Mouse (Mus musculus): ENCODE data around the gene Tekt2. TPM values are rescaled to one million over a fixed set of nuclear protein-coding genes. Genes with fewer than 3 reads are reported as not detected.

Gene Tekt2
- polyA plus RNA-seq, 1 experiment, result 3.1 TPM

GRCm38 (mm10) chr4:126322646-126323045 is 2.8 kb downstream of the Tekt2 start:
- TF ChIP-seq CTCF (IDR thresholded peaks at IDR 0.05; ENCODE audit: borderline replicate concordance, insufficient read depth, low read length), result no peak
- TF ChIP-seq POLR2A (IDR thresholded peaks at IDR 0.05; ENCODE audit: low read depth, low read length), result no peak
- Histone ChIP-seq H3K4me1 (ENCODE audit: control insufficient read depth, insufficient read depth, low read length) (no peaks in the 10 kb centered on the region), H3K4me3 (ENCODE audit: insufficient read depth, low read length) (no peak overlapping the region), H3K27ac (ENCODE audit: insufficient read depth, low read length) (no peak overlapping the region)

GRCm38 (mm10) chr4:126321854-126322511 is 3.5 kb downstream of the Tekt2 start:
- no peak overlapping the region for H3K27ac ChIP-seq (ENCODE audit: insufficient read depth, low read length)
- H3K4me3 ChIP-seq (ENCODE audit: insufficient read depth, low read length), result 0 out of 2 replicates have a peak overlapping the region, but pooled peaks have one; percentile 5
- no peak for TF ChIP-seq CTCF (IDR thresholded peaks at IDR 0.05; ENCODE audit: borderline replicate concordance, insufficient read depth, low read length)
- H3K4me1 ChIP-seq (ENCODE audit: control insufficient read depth, insufficient read depth, low read length), result no peaks in the 10 kb centered on the region

- TF ChIP-seq CTCF (IDR thresholded peaks at IDR 0.05; ENCODE audit: borderline replicate concordance, insufficient read depth, low read length) (peak; percentile 100), POLR2A (IDR thresholded peaks at IDR 0.05; ENCODE audit: low read depth, low read length) (peak; percentile 62)
- peak within 1 kb of the TSS; percentile 74 for H3K4me3 ChIP-seq (ENCODE audit: insufficient read depth, low read length)
Observed at GRCm38 (mm10) chr4:126321111-126321853, 4.2 kb downstream of the Tekt2 start, which contains the start of gene Adprhl2. Gene Adprhl2 (minus strand): TSS chr4:126321703.

GRCm38 (mm10) chr4:126319806-126320205 is 5.7 kb downstream of the Tekt2 start:
- H3K4me1 ChIP-seq (ENCODE audit: control insufficient read depth, insufficient read depth, low read length), result peaks cover 2% of the 10 kb centered on the region; the same call in 1 of the 2 replicates
- H3K4me3 ChIP-seq (ENCODE audit: insufficient read depth, low read length), result no peak overlapping the region
- TF ChIP-seq CTCF (IDR thresholded peaks at IDR 0.05; ENCODE audit: borderline replicate concordance, insufficient read depth, low read length) (no peak), POLR2A (IDR thresholded peaks at IDR 0.05; ENCODE audit: low read depth, low read length) (no peak)
- no peak overlapping the region for H3K27ac ChIP-seq (ENCODE audit: insufficient read depth, low read length)

More at GRCm38 (mm10) chr4:126321111-126321853, 4.2 kb downstream of the Tekt2 start, which contains the start of gene Adprhl2:
- H3K4me1 ChIP-seq (ENCODE audit: control insufficient read depth, insufficient read depth, low read length), result no peaks in the 10 kb centered on the region
- peak within 1 kb of the TSS; percentile 71 for H3K27ac ChIP-seq (ENCODE audit: insufficient read depth, low read length)

GRCm38 (mm10) chr4:126316443-126317040 is 8.9 kb downstream of the Tekt2 start:
- no peak overlapping the region for H3K27ac ChIP-seq (ENCODE audit: insufficient read depth, low read length)

GRCm38 (mm10) chr4:126315931-126316330 is 9.6 kb downstream of the Tekt2 start:
- H3K4me1 ChIP-seq (ENCODE audit: control insufficient read depth, insufficient read depth, low read length), result peaks cover 9% of the 10 kb centered on the region
- no peak overlapping the region for H3K27ac ChIP-seq (ENCODE audit: insufficient read depth, low read length)
- no peak for TF ChIP-seq CTCF (IDR thresholded peaks at IDR 0.05; ENCODE audit: borderline replicate concordance, insufficient read depth, low read length)
- no peak for TF ChIP-seq POLR2A (IDR thresholded peaks at IDR 0.05; ENCODE audit: low read depth, low read length)
- no peak overlapping the region for H3K4me3 ChIP-seq (ENCODE audit: insufficient read depth, low read length)

More at GRCm38 (mm10) chr4:126316443-126317040, 8.9 kb downstream of the Tekt2 start:
- TF ChIP-seq POLR2A (IDR thresholded peaks at IDR 0.05; ENCODE audit: low read depth, low read length) (no peak), CTCF (IDR thresholded peaks at IDR 0.05; ENCODE audit: borderline replicate concordance, insufficient read depth, low read length) (no peak)
- no peak overlapping the region for H3K4me3 ChIP-seq (ENCODE audit: insufficient read depth, low read length)
- peaks cover 9% of the 10 kb centered on the region for H3K4me1 ChIP-seq (ENCODE audit: control insufficient read depth, insufficient read depth, low read length)

GRCm38 (mm10) chr4:126314393-126314792 is 11.1 kb downstream of the Tekt2 start:
- Histone ChIP-seq H3K4me1 (ENCODE audit: control insufficient read depth, insufficient read depth, low read length) (peaks cover 9% of the 10 kb centered on the region), H3K27ac (ENCODE audit: insufficient read depth, low read length) (peak overlapping the region; percentile 52), H3K4me3 (ENCODE audit: insufficient read depth, low read length) (no peak overlapping the region)
- TF ChIP-seq CTCF (IDR thresholded peaks at IDR 0.05; ENCODE audit: borderline replicate concordance, insufficient read depth, low read length) (peak; percentile 80), POLR2A (IDR thresholded peaks at IDR 0.05; ENCODE audit: low read depth, low read length) (no peak)

- H3K27ac ChIP-seq (ENCODE audit: insufficient read depth, low read length), result no peak overlapping the region; the same call in 1 of the 2 replicates
- H3K4me1 ChIP-seq (ENCODE audit: control insufficient read depth, insufficient read depth, low read length), result peaks cover 9% of the 10 kb centered on the region
- no peak for TF ChIP-seq CTCF (IDR thresholded peaks at IDR 0.05; ENCODE audit: borderline replicate concordance, insufficient read depth, low read length)
- no peak for TF ChIP-seq POLR2A (IDR thresholded peaks at IDR 0.05; ENCODE audit: low read depth, low read length)
- H3K4me3 ChIP-seq (ENCODE audit: insufficient read depth, low read length), result no peak overlapping the region
Observed at GRCm38 (mm10) chr4:126313202-126313601, 12.3 kb downstream of the Tekt2 start.

GRCm38 (mm10) chr4:126311566-126312200 is 13.8 kb downstream of the Tekt2 start:
- peaks cover 9% of the 10 kb centered on the region for H3K4me1 ChIP-seq (ENCODE audit: control insufficient read depth, insufficient read depth, low read length)
- TF ChIP-seq CTCF (IDR thresholded peaks at IDR 0.05; ENCODE audit: borderline replicate concordance, insufficient read depth, low read length), result no peak
- TF ChIP-seq POLR2A (IDR thresholded peaks at IDR 0.05; ENCODE audit: low read depth, low read length), result no peak
- H3K27ac ChIP-seq (ENCODE audit: insufficient read depth, low read length), result no peak overlapping the region
- no peak overlapping the region for H3K4me3 ChIP-seq (ENCODE audit: insufficient read depth, low read length)
